Mouse (Mus musculus) telencephalon, adult 2 months (tissue): Measurements from ENCODE around the gene Fam120a.

Experiments
- DNase-seq: peaks from one replicate; pipeline ENCODE4 v3.0.0-alpha.2; 2011; ENCODE audit warnings: low read depth, low spot score

Gene Fam120a

GRCm38 (mm10) chr13:48966851-48967821 is 681 bp downstream of the Fam120a start:
- no peak for DNase-seq

DNA sequence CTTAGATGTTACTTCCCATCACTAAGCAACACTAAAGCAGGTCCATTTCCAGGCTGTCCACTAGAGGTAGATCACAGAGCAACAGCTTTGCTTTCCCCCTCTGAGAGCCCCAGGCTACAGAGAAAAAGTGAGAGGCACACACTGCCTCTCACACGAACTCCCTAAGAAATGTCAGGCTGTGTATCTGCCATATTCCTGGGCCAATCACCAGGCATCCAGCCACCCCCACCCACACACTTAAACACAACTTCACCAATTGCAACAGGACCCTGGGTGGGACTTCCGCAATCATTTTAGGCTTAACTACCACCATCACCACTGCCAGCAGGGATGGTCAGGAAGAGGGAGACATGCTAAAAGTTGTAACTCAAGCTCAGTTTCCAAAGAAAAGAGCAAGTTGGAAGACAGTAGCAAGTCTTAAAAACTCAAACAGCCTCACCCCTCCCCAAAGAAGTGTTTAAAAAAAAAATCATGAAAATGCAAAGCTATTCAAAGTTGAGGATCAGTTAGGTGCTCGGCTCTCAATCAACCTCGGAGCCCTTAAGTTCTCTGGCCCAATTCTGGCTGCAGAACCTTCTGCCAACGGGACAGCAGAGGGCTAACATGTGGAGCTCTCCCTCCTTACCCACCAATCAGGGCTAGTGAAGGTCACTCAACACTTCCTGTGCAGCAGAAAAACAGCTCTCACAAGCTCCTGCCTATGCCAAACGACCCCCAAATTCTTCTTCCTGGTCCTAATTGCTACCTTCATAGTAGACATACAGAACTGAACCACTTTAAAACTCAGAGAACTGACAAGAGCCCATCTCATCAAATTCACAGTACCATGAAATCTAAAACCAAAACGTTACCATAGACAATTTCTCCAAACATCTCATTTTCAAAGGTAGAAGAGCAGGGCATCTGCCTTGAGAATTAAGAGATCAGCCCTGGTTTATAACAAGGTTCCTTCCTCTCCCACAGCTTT is 2.0 kb downstream of the Fam120a start:
- DNase-seq, result peak; percentile 82

- no peak for DNase-seq
These were observed 3.0 kb downstream of the Fam120a start for GRCm38 (mm10) chr13:48964850-48965249.

GRCm38 (mm10) chr13:48963111-48963510 is 4.7 kb downstream of the Fam120a start:
- no peak for DNase-seq

DNA sequence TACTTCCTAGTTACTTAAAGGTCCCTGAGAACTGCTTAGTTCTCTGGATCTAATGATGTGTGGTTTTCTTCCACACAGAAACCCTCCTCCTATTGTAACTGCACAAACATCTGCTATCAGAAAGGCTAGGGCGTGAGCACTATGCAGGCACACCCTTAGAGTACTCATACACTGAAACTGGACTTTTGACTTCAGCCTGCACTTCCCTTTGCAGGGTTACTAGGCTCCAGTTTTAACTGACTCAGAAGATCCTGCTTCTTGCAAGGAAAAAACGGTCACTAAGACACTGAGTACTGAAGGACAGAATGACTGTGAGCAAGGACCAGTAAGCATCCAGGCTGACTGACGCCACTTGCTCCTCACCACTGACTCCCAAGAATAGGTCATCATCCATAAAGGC is 5.3 kb downstream of the Fam120a start:
- no peak for DNase-seq

GRCm38 (mm10) chr13:48958608-48959007 is 9.2 kb downstream of the Fam120a start:
- no peak for DNase-seq

GRCm38 (mm10) chr13:48954825-48955224 is 13.0 kb downstream of the Fam120a start:
- no peak for DNase-seq

GRCm38 (mm10) chr13:48950600-48951241 is 17.1 kb downstream of the Fam120a start:
- no peak for DNase-seq

DNA sequence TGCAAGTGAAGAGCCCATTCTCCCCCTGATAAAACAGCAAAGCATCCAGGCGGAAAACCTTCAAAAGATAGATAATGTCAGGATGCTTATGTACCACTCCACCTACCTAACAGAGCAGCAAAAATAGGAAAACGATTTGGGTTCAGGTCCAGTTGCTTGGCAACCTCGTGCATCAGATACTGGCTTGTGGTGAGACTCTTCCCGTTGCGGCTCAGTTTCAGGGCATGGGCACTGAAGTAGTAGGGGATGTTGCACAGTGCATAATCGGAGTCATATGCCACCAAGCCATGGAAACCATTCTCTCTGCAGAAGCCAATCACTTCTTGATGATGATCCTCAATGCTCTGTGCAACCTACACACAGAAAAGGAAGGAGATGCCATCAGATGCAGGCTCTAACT is 18.9 kb downstream of the Fam120a start:
- no peak for DNase-seq

DNA sequence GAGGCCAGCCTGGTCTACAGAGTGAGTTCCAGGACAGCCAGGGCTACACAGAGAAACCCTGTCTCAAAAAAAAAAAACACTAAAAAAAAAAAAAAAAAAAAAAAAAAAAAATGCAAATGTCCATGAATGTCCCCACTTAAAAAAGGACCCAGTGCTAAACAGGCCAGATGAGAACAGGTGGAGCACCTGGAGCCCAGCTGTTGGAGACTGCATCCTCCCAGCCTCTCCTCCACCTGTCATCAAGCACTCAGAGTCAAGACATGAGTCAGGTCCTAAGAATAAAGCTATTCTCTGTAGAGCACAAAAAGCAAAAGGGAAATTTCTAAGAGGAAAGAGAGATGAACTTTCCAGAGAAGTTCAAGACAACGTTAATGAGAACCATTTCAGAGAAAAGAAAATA is 23.2 kb downstream of the Fam120a start:
- no peak for DNase-seq

GRCm38 (mm10) chr13:48942471-48942870 is 25.3 kb downstream of the Fam120a start:
- no peak for DNase-seq

GRCm38 (mm10) chr13:48941773-48942172 is 26.0 kb downstream of the Fam120a start:
- no peak for DNase-seq

DNA sequence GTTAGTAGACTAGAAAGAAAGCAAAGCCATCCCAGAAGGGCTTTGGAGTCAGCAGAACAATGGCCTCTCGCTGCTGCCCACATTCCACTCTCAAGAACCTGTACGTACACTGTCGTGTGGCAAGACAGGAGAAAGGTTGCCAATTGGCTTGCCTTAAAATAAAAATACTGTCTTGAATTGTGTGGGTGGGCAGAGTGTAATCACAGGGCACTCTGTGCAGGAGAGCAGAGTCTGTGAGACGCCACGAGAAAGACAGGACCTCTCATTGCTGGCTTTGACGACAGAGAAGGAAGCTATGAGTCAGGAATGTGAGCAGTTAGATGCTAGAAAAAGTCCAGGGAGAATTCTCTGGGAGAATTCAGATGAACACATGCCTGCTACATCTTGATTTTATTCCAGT is 33.2 kb downstream of the Fam120a start:
- peak; percentile 49 for DNase-seq

DNA sequence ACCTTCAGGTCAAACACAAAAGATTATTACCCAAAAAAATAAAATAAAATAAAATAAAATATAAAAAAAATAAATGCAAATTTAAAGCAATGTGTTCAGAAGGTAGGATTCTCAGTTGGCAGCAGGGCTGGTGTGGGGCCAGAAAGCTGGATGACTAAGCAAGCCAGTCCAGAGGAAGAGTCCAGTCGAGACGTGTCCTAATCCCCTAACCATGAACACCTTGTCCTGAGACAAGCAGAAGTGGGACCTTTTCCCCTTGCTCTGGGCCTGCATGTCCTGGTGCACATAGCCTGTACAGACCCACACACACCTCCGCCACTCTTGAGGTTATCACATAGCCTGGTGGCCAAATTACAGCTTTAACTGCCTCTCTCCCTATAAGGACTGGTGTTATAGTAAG is 35.1 kb downstream of the Fam120a start:
- no peak for DNase-seq

GRCm38 (mm10) chr13:48931687-48932086 is 36.1 kb downstream of the Fam120a start:
- DNase-seq, result no peak

GRCm38 (mm10) chr13:48931232-48931631 is 36.6 kb downstream of the Fam120a start:
- DNase-seq, result no peak

DNA sequence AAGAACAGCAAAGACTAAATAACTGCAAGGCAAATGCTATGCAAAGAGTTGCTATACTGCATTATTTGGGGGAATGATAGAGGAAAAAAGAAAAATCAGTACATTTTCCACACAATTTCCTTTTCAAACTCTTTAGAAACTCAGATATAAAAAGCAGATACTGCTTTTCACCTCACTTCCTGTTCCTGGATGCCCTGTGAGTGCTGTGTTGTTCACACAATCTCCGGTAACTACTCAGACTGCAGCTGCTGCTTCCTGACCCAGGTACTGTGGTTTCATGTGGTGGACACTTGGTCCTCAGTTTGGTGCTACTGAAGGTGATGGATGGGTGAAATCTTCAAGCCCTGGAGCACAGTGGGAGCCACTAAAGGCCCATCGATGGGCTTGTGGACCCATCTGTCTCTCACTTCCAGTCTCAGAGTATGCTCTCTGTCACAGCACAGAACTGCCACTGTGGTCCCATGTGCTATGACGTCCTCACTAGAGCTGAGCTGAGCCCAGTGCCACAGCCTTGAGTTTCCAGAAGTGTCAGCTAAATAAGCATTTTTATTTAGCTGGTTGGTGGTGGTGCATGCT is 38.2 kb downstream of the Fam120a start:
- DNase-seq, result no peak

- no peak for DNase-seq
These were observed 40.2 kb downstream of the Fam120a start for GRCm38 (mm10) chr13:48927609-48928008.

GRCm38 (mm10) chr13:48922712-48923111 is 45.1 kb downstream of the Fam120a start:
- no peak for DNase-seq

DNA sequence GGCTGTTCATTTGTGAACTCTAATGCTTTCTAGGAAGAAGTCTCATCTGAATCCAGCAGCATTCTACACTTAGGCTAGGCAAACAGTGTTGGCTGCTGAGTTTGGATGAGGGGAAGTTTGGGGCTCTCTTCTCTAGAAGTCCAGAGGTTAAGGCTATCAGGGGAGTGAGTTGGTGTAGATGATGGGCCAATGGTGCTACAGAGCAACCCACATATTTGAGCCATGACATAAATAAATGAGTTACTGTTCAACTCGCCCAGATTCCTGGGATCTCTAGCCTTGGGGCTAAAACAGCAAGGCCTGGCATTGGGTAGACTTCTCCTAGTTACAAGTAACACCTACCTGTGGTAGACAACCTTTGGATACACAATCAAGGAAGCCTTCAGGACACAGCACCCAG is 46.6 kb downstream of the Fam120a start:
- no peak for DNase-seq

DNA sequence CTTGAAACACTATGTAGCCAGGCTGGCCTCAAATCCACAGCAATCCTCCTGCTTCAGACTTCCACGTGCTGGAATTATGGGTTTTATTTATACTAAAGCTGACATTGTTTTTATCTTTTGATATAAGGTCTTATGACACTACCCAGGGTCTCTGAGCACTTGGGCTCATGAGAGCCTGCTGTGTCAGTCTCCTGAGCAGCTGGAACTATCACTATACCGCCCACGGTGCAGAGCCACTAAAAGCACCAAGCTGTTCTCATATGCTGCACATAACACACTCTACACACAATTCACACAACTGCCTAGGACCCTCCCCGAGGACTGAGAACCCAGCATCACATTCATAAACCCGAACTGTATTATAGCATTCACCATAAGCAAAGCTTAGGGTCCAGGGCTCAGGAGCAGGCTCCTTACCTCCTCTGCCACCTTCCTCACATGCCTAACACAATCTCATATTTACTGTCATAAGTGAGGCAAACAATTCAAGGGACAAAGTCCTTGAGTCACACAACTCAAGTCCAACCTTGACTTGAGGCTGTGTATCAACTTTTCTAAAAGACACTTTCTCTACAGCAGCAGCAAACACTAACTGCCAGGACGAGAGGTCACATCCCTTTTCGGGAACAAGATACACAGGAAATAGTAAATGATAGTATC is 47.9 kb downstream of the Fam120a start:
- DNase-seq, result no peak
